Mouse (Mus musculus): Measurements from ENCODE around the gene Ctnnbip1. TPM values are rescaled to one million over a fixed set of nuclear protein-coding genes. Genes with fewer than 3 reads are reported as not detected.

Ctnnbip1 gene
- total and polyA plus RNA-seq, 3 experiments, result 25.0 to 27.3 (median 25.5) TPM

DNA sequence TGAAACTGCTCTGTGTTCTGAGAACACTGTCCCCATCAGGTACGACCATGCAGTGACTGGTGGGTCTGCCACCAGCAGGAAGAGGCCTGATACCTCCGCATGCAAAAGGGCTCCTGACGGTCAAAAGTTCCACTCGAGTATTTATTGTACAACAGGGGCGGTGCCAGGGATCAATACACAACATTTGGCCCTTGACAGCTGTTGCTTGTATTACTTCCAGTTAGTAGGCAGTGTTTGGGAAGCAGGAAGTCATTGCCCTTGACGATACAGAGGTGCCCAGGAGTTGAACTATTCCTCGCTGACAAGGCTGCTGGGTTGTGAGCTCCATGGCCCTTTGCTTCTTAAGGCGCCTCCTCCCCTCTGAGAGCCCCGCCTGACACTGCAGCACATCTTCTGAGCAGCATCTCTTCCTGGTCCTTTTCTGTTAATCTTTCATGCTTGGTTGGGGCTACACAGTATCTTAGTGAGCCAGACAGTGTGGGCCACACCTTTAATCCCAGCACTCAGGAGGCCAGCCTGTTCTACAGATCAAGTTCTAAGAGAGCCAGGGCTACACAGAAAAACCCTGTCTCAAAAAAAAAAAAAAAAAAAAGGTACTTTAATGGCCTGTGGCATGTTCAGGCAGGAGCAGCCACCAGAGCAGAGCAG, 28.9 kb downstream of the Ctnnbip1 start:
- TF ChIP-seq CTCF (IDR thresholded peaks at IDR 0.05) (no peak), EP300 (IDR thresholded peaks at IDR 0.05; ENCODE audit: insufficient read depth, low read depth, low read length) (no peak), POLR2A (IDR thresholded peaks at IDR 0.05; ENCODE audit: insufficient read depth, low read depth, low read length) (no peak)
- peaks cover 1% of the 10 kb centered on the region for H3K4me1 ChIP-seq (ENCODE audit: control insufficient read depth, insufficient read depth, low read length)
- H3K36me3 ChIP-seq (ENCODE audit: control insufficient read depth, insufficient read depth, low read length), result no peaks in the 10 kb centered on the region
- H3K9ac ChIP-seq (ENCODE audit: low read depth, low read length), result no peak overlapping the region
- H3K27ac ChIP-seq, result no peak overlapping the region
- H3K4me3 ChIP-seq, result no peak overlapping the region
- no peaks in the 10 kb centered on the region for H3K27me3 ChIP-seq (ENCODE audit: control insufficient read depth, insufficient read depth, low read length)
- intact Hi-C loops (cut with DNase I), result no loop called here
- 83% methylated on average over 9 of the region's 9 CpGs for WGBS
- DNase-seq, result no peak
- no peaks in the 10 kb centered on the region; the same call in 1 of the 2 replicates for H3K79me2 ChIP-seq (replicated peaks; ENCODE audit: control insufficient read depth, insufficient read depth, low read length)

DNA sequence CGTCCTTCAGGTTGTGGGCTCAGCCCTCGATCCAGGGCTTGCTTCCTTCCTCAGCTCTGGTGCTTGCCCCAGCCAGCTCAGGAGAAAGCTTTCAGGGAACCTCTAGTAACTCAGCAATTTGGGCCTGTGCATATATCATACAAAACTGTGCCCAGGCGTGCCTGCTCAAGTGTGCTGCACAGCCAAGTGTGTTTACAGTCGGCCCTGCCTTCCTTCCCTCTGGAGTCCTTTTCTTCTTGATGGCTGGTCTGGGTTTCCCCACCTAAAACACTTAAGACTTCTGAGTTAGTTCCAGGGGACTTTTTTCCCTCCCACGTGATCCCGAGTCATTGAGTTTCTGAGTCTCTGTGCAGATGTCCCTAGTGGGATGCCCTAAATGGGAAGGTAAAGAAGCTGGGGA, 29.5 kb downstream of the Ctnnbip1 start:
- H3K36me3 ChIP-seq (ENCODE audit: control insufficient read depth, insufficient read depth, low read length), result no peaks in the 10 kb centered on the region
- no peak overlapping the region for H3K4me3 ChIP-seq
- no peak for DNase-seq
- no peak for TF ChIP-seq EP300 (IDR thresholded peaks at IDR 0.05; ENCODE audit: insufficient read depth, low read depth, low read length)
- TF ChIP-seq CTCF (IDR thresholded peaks at IDR 0.05), result no peak
- TF ChIP-seq POLR2A (IDR thresholded peaks at IDR 0.05; ENCODE audit: insufficient read depth, low read depth, low read length), result no peak
- H3K27me3 ChIP-seq (ENCODE audit: control insufficient read depth, insufficient read depth, low read length), result no peaks in the 10 kb centered on the region
- H3K27ac ChIP-seq, result no peak overlapping the region
- intact Hi-C loops (cut with DNase I), result no loop called here
- no peak overlapping the region for H3K9ac ChIP-seq (ENCODE audit: low read depth, low read length)
- 70% methylated on average over 6 of the region's 6 CpGs for WGBS
- H3K79me2 ChIP-seq (replicated peaks; ENCODE audit: control insufficient read depth, insufficient read depth, low read length), result no peaks in the 10 kb centered on the region; the same call in 1 of the 2 replicates
- peaks cover 1% of the 10 kb centered on the region for H3K4me1 ChIP-seq (ENCODE audit: control insufficient read depth, insufficient read depth, low read length)

DNA sequence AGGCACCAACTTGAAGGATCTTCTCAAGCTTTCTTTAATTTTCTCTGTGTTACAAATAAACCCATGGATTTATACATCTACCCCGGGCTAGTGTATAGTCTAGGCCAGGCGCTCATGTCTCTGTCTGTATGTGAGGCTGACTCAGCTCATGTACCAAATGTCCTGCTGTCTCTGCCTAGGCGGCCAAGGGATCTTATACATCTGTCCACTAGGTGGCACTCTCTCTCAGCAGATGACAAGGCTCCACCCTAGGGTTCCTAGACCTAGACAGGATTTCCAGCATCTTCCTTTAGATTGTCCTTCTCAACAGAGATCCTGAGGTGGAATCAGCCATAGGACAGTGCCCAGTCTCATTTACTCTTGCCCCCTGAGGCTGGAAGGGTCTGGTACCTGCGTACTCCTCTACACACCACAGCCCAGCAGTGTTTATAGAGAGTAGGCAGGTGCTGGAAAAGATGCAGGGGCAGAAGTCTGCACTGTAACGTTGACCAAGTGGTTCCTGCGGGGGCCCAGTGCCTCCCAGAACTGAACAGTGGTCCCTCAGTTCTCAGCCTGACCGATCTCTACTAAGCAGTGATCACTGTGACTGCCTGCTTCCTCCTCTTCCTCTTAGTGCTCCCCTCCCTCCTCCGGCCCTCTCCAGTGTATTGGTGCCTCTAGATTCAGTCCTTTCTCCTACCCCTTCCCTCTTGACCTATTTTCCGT, 31.3 kb downstream of the Ctnnbip1 start:
- Histone ChIP-seq H3K9ac (ENCODE audit: low read depth, low read length) (no peak overlapping the region), H3K4me1 (ENCODE audit: control insufficient read depth, insufficient read depth, low read length) (no peaks in the 10 kb centered on the region)

DNA sequence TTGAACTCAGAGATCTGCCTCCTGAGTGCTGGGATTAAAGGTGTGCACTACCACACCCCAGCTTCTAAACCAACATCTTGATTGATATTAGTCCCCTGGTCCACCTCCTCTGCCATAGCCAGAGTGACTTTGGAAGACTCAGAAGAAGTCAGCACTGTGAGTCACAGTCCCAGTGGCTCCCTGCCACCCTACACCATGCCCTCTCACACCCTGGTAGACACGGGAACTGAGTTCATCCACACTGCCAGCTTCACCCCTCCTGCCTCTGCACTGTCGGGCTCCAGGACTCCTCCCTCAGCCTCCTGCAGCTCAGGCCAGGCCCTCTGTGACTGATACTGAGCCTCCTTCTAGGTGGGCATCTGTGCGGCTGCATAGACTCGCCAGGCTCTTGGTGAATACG, 32.8 kb downstream of the Ctnnbip1 start:
- no peak overlapping the region for H3K4me3 ChIP-seq
- TF ChIP-seq EP300 (IDR thresholded peaks at IDR 0.05; ENCODE audit: insufficient read depth, low read depth, low read length) (no peak), POLR2A (IDR thresholded peaks at IDR 0.05; ENCODE audit: insufficient read depth, low read depth, low read length) (no peak), CTCF (IDR thresholded peaks at IDR 0.05) (no peak)
- H3K9ac ChIP-seq (ENCODE audit: low read depth, low read length), result no peak overlapping the region
- intact Hi-C loops (cut with DNase I), result loop anchor here (5.0 kb wide), 1 partner anchor 36 kb away; the partner anchor contains the start of gene Clstn1
- H3K79me2 ChIP-seq (replicated peaks; ENCODE audit: control insufficient read depth, insufficient read depth, low read length), result no peaks in the 10 kb centered on the region
- DNase-seq, result no peak
- H3K4me1 ChIP-seq (ENCODE audit: control insufficient read depth, insufficient read depth, low read length), result no peaks in the 10 kb centered on the region
- H3K36me3 ChIP-seq (ENCODE audit: control insufficient read depth, insufficient read depth, low read length), result no peaks in the 10 kb centered on the region
- WGBS, result 75% methylated on average over 5 of the region's 5 CpGs
- H3K27me3 ChIP-seq (ENCODE audit: control insufficient read depth, insufficient read depth, low read length), result no peaks in the 10 kb centered on the region
- no peak overlapping the region for H3K27ac ChIP-seq

More for the DNA sequence above, 31.3 kb downstream of the Ctnnbip1 start:
- Histone ChIP-seq H3K27ac (no peak overlapping the region), H3K36me3 (ENCODE audit: control insufficient read depth, insufficient read depth, low read length) (no peaks in the 10 kb centered on the region), H3K27me3 (ENCODE audit: control insufficient read depth, insufficient read depth, low read length) (no peaks in the 10 kb centered on the region), H3K79me2 (replicated peaks; ENCODE audit: control insufficient read depth, insufficient read depth, low read length) (no peaks in the 10 kb centered on the region), H3K4me3 (no peak overlapping the region)
- peak; percentile 76 for DNase-seq
- 64% methylated on average over 9 of the region's 9 CpGs for WGBS
- intact Hi-C loops (cut with DNase I), result loop anchor here (1.0 kb wide), 1 partner anchor 62 kb away; no protein-coding TSS in a partner anchor
- TF ChIP-seq POLR2A (IDR thresholded peaks at IDR 0.05; ENCODE audit: insufficient read depth, low read depth, low read length), result no peak
- peak; percentile 90; the same call in 1 of the 2 replicates for TF ChIP-seq EP300 (IDR thresholded peaks at IDR 0.05; ENCODE audit: insufficient read depth, low read depth, low read length)

DNA sequence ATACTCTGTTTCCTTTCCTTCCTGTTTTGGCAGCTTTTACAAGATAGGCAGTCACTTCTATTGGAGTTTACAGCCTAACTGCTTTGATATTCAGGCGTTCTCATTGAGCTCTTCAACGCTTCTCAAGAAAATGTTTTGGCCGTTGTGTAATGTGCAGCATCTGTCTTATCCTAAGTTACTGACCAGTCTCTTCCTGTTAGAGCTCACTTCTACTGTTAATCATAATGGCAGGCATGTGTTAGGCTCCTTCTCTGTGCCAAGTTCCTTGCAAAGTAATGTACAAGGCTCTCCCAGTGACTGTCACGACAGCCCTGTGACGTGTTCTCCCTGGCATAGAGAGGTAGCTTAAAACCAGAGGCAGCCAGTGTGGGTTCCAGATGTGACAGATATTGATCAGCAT, 33.7 kb downstream of the Ctnnbip1 start:
- H3K79me2 ChIP-seq (replicated peaks; ENCODE audit: control insufficient read depth, insufficient read depth, low read length), result no peaks in the 10 kb centered on the region
- DNase-seq, result no peak
- H3K9ac ChIP-seq (ENCODE audit: low read depth, low read length), result no peak overlapping the region
- TF ChIP-seq POLR2A (IDR thresholded peaks at IDR 0.05; ENCODE audit: insufficient read depth, low read depth, low read length) (no peak), CTCF (IDR thresholded peaks at IDR 0.05) (no peak), EP300 (IDR thresholded peaks at IDR 0.05; ENCODE audit: insufficient read depth, low read depth, low read length) (no peak)
- H3K27me3 ChIP-seq (ENCODE audit: control insufficient read depth, insufficient read depth, low read length), result no peaks in the 10 kb centered on the region
- H3K27ac ChIP-seq, result no peak overlapping the region
- 74% methylated on average over 5 of the region's 5 CpGs for WGBS
- intact Hi-C loops (cut with DNase I), result loop anchor here (5.0 kb wide), 1 partner anchor 36 kb away; the partner anchor contains the start of gene Clstn1
- H3K4me1 ChIP-seq (ENCODE audit: control insufficient read depth, insufficient read depth, low read length), result no peaks in the 10 kb centered on the region
- no peak overlapping the region for H3K4me3 ChIP-seq
- no peaks in the 10 kb centered on the region for H3K36me3 ChIP-seq (ENCODE audit: control insufficient read depth, insufficient read depth, low read length)

DNA sequence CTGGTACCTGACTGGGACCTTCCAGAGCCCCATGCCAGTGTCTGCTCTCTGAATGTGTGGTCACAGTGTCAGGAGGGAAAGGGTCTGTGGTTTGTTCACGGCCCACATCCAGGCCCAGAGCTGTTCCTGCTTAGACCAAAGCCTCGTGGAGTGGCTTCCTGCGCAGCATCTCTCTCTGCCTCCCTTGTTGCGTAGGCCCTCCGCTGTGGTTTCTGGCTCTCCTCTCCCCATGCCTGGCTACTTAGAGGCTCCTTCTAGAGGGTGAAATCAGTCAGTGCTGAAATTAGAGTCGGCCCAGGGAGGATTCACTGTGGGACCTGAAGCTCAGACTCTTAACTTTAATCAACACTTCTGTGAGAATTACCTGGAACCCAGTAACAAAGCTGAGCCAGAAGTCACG, 35.8 kb downstream of the Ctnnbip1 start:
- H3K36me3 ChIP-seq (ENCODE audit: control insufficient read depth, insufficient read depth, low read length), result no peaks in the 10 kb centered on the region
- H3K9ac ChIP-seq (ENCODE audit: low read depth, low read length), result no peak overlapping the region
- 77% methylated on average over 7 of the region's 7 CpGs for WGBS
- intact Hi-C loops (cut with DNase I), result loop anchor here (5.0 kb wide), 1 partner anchor 33 kb away; the partner anchor contains the start of gene Clstn1
- H3K27ac ChIP-seq, result no peak overlapping the region
- no peaks in the 10 kb centered on the region for H3K27me3 ChIP-seq (ENCODE audit: control insufficient read depth, insufficient read depth, low read length)
- peaks cover 1% of the 10 kb centered on the region; the same call in 1 of the 2 replicates for H3K4me1 ChIP-seq (ENCODE audit: control insufficient read depth, insufficient read depth, low read length)
- no peak for DNase-seq
- TF ChIP-seq POLR2A (IDR thresholded peaks at IDR 0.05; ENCODE audit: insufficient read depth, low read depth, low read length) (no peak), EP300 (IDR thresholded peaks at IDR 0.05; ENCODE audit: insufficient read depth, low read depth, low read length) (no peak), CTCF (IDR thresholded peaks at IDR 0.05) (no peak)
- no peak overlapping the region for H3K4me3 ChIP-seq
- no peaks in the 10 kb centered on the region for H3K79me2 ChIP-seq (replicated peaks; ENCODE audit: control insufficient read depth, insufficient read depth, low read length)

Measured in heart, adult 2 months (tissue).